Mouse (Mus musculus): Measurements from ENCODE around the gene Chchd2.

GRCm38 (mm10) chr5:129925933-129926332 is 38.7 kb upstream of the Chchd2 start:
- TF ChIP-seq POLR2A (IDR thresholded peaks at IDR 0.05; ENCODE audit: borderline replicate concordance, insufficient read depth, low read length) (no peak), CTCF (IDR thresholded peaks at IDR 0.05; ENCODE audit: borderline replicate concordance, insufficient read depth, low read depth, low read length) (no peak)
